Mouse (Mus musculus): ENCODE measurements around the gene Tll1.

Tll1 gene

GRCm38 (mm10) chr8:64206024-64206385, at the start of gene Tll1:
Gene Tll1 (minus strand): TSS chr8:64206271.
- peak in 1 of 2 experiments; percentile 5 for DNase-seq (ENCODE audit: low spot score in 2 of 2)

- DNase-seq (ENCODE audit: low spot score in 2 of 2): no peak
Measured at GRCm38 (mm10) chr8:64238645-64239044, 32.6 kb upstream of the Tll1 start.

- DNase-seq (ENCODE audit: low spot score in 2 of 2): no peak
Measured at GRCm38 (mm10) chr8:64221600-64221999, 15.5 kb upstream of the Tll1 start.

GRCm38 (mm10) chr8:64217644-64218043, 11.6 kb upstream of the Tll1 start:
- no peak for DNase-seq (ENCODE audit: low spot score in 2 of 2)

- no peak for DNase-seq (ENCODE audit: low spot score in 2 of 2)
Measured at GRCm38 (mm10) chr8:64216252-64216651, 10.2 kb upstream of the Tll1 start.

- DNase-seq (ENCODE audit: low spot score in 2 of 2): no peak
Measured at GRCm38 (mm10) chr8:64215374-64215773, 9.3 kb upstream of the Tll1 start.

- no peak for DNase-seq (ENCODE audit: low spot score in 2 of 2)
Measured at GRCm38 (mm10) chr8:64214906-64215305, 8.8 kb upstream of the Tll1 start.

- peak in 1 of 2 experiments; percentile 25 for DNase-seq (ENCODE audit: low spot score in 2 of 2)
Measured at GRCm38 (mm10) chr8:64206411-64206861, 365 bp upstream of the Tll1 start.

- DNase-seq (ENCODE audit: low spot score in 2 of 2): peak; percentile 20 to 37
Measured at GRCm38 (mm10) chr8:64205321-64206023, 599 bp downstream of the Tll1 start.

GRCm38 (mm10) chr8:64204801-64205311, 1.2 kb downstream of the Tll1 start:
- peak in 1 of 2 experiments; percentile 3 for DNase-seq (ENCODE audit: low spot score in 2 of 2)

- DNase-seq (ENCODE audit: low spot score in 2 of 2): peak; percentile 26 to 32
Measured at GRCm38 (mm10) chr8:64204167-64204566, 1.9 kb downstream of the Tll1 start.

- DNase-seq (ENCODE audit: low spot score in 2 of 2): no peak
Measured at GRCm38 (mm10) chr8:64198326-64198725, 7.7 kb downstream of the Tll1 start.

- no peak for DNase-seq (ENCODE audit: low spot score in 2 of 2)
Measured at GRCm38 (mm10) chr8:64193421-64193820, 12.7 kb downstream of the Tll1 start.

GRCm38 (mm10) chr8:64187881-64188280, 18.2 kb downstream of the Tll1 start:
- no peak for DNase-seq (ENCODE audit: low spot score in 2 of 2)

GRCm38 (mm10) chr8:64176931-64177330, 29.1 kb downstream of the Tll1 start:
- no peak for DNase-seq (ENCODE audit: low spot score in 2 of 2)

GRCm38 (mm10) chr8:64174916-64175315, 31.2 kb downstream of the Tll1 start:
- DNase-seq (ENCODE audit: low spot score in 2 of 2): no peak

GRCm38 (mm10) chr8:64173759-64174158, 32.3 kb downstream of the Tll1 start:
- DNase-seq (ENCODE audit: low spot score in 2 of 2): no peak

GRCm38 (mm10) chr8:64152899-64153891, 52.9 kb downstream of the Tll1 start:
- peak in 1 of 2 experiments; percentile 15 for DNase-seq (ENCODE audit: low spot score in 2 of 2)

- DNase-seq (ENCODE audit: low spot score in 2 of 2): peak in 1 of 2 experiments; percentile 37
Measured at GRCm38 (mm10) chr8:64152216-64152804, 53.8 kb downstream of the Tll1 start.

GRCm38 (mm10) chr8:64136593-64136992, 69.5 kb downstream of the Tll1 start:
- no peak for DNase-seq (ENCODE audit: low spot score in 2 of 2)

GRCm38 (mm10) chr8:64107190-64107589, 98.9 kb downstream of the Tll1 start:
- DNase-seq (ENCODE audit: low spot score in 2 of 2): no peak

GRCm38 (mm10) chr8:64073396-64073795, 132.7 kb downstream of the Tll1 start:
- DNase-seq (ENCODE audit: low spot score in 2 of 2): no peak
